Mouse (Mus musculus): ENCODE results near the gene Nrxn1. TPM values are rescaled to one million over a fixed set of nuclear protein-coding genes. Genes with fewer than 3 reads are reported as not detected.

The Nrxn1 gene
- polyA plus RNA-seq (2012; rRNA removed; ENCODE audit: low replicate concordance): 0.09 and 0.65 TPM in 2 replicates

DNA sequence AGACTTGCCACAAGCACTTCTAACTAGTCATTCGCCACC is at the start of gene Nrxn1:
Gene Nrxn1, minus strand, starts transcription at position 30 of the 39 bp plus-strand sequence.

